Comparison of ENCODE assay signal across 19 mouse cellular contexts in genomic region chr6:119314751-119315476, GRCm38 (mm10). TPM values are rescaled to one million over a fixed set of nuclear protein-coding genes. Genes with fewer than 3 reads are reported as not detected.
DNase-seq lines count a peak whose midpoint lies in the region; ATAC-seq lines count a peak whose summit lies in the region.
"Had no signal": no experiment of that assay in that cellular context is flagged by ENCODE, and none has a peak within 500 bp of the region (broad histone marks: within the 10 kb centered on the region; RNA-seq: fewer than 3 reads in every experiment).

No protein-coding gene starts in this region.

- H3K27me3 ChIP-seq in forebrain, embryonic 10.5 days (ENCODE audit: poor library complexity, severe bottlenecking), result no peaks in the 10 kb centered on the region
- H3K27me3 ChIP-seq in forebrain, embryonic 12.5 days, result peaks cover 9% of the 10 kb centered on the region; the same call in 1 of the 2 replicates
- H3K27me3 ChIP-seq: forebrain, embryonic 15.5 days; liver, embryonic 13.5 days; lung, embryonic 15.5 days; neural tube, embryonic 13.5 days had no signal

- WGBS in forebrain, embryonic 10.5 days, result 78% methylated on average over 7 of the region's 7 CpGs
- WGBS in forebrain, embryonic 12.5 days, result 70% methylated on average over 7 of the region's 7 CpGs

- no peak for DNase-seq in forebrain, embryonic 10.5 days (ENCODE audit: extremely low spot score, low spot score)
- DNase-seq in left cerebral cortex, postnatal 4 days, result peak; percentile 70
- no peak for DNase-seq in left cerebral cortex, postnatal 14 days (ENCODE audit: low spot score in 2 of 2)
- peak; percentile 29 for DNase-seq in MEL-GATA-1-ER (ENCODE audit: extremely low read depth, low read depth)
- no peak for DNase-seq in heart, adult 11 months
- DNase-seq: adrenal gland, postnatal 14 days; cerebellum, adult 9-11 months; gastrocnemius, adult 2 months; layer of hippocampus, postnatal 36 days; liver, embryonic 13.5 days; thymus, postnatal 4 days had no signal

- H3K36me3 ChIP-seq in forebrain, embryonic 10.5 days (replicated peaks), result no peaks in the 10 kb centered on the region
- H3K36me3 ChIP-seq in forebrain, embryonic 12.5 days (replicated peaks), result no peaks in the 10 kb centered on the region
- H3K36me3 ChIP-seq: forebrain, embryonic 15.5 days; liver, embryonic 13.5 days; lung, embryonic 15.5 days; neural tube, embryonic 13.5 days had no signal

- 0 out of 2 replicates have a peak overlapping the region, but pooled peaks have one; percentile 13 for H3K27ac ChIP-seq in forebrain, embryonic 10.5 days
- no peak overlapping the region for H3K27ac ChIP-seq in forebrain, embryonic 12.5 days
- H3K27ac ChIP-seq: gastrocnemius, adult 2 months; liver, embryonic 13.5 days; lung, embryonic 15.5 days; macrophage; neural tube, embryonic 13.5 days had no signal

- no peak overlapping the region for H3K4me3 ChIP-seq in forebrain, embryonic 10.5 days
- H3K4me3 ChIP-seq in forebrain, embryonic 12.5 days (replicated peaks), result no peak overlapping the region
- H3K4me3 ChIP-seq: forebrain, embryonic 15.5 days; gastrocnemius, adult 2 months; liver, embryonic 13.5 days; lung, embryonic 15.5 days; neural tube, embryonic 13.5 days had no signal

- H3K4me1 ChIP-seq in forebrain, embryonic 10.5 days, result peaks cover 36% of the 10 kb centered on the region
- peaks cover 25% of the 10 kb centered on the region for H3K4me1 ChIP-seq in forebrain, embryonic 12.5 days
- H3K4me1 ChIP-seq: liver, embryonic 13.5 days had no signal

- H3K9ac ChIP-seq in forebrain, embryonic 12.5 days, result no peak overlapping the region
- H3K9ac ChIP-seq: forebrain, embryonic 15.5 days; liver, embryonic 13.5 days; lung, embryonic 15.5 days; neural tube, embryonic 13.5 days had no signal

- H3K4me2 ChIP-seq in forebrain, embryonic 12.5 days, result no peak overlapping the region
- H3K4me2 ChIP-seq: forebrain, embryonic 15.5 days; liver, embryonic 13.5 days; lung, embryonic 15.5 days; neural tube, embryonic 13.5 days had no signal

- no peaks in the 10 kb centered on the region for H3K9me3 ChIP-seq in forebrain, embryonic 10.5 days
- H3K9me3 ChIP-seq in forebrain, embryonic 12.5 days, result no peaks in the 10 kb centered on the region
- H3K9me3 ChIP-seq: forebrain, embryonic 15.5 days; liver, embryonic 13.5 days; neural tube, embryonic 13.5 days had no signal

- ATAC-seq in forebrain, embryonic 12.5 days (ENCODE audit: low FRiP score), result no peak
- ATAC-seq in hematopoietic stem cell, adult 5-6 weeks (replicated peaks in 1 of 2; ENCODE audit: insufficient read depth in 1 of 2, low FRiP score in 2 of 2, low TSS enrichment in 1 of 2, low read depth in 1 of 2, poor library complexity in 2 of 2, severe bottlenecking in 2 of 2), result peak; percentile 50 to 55; a peak in 3 of 4 replicates

- intact Hi-C loops in left cerebral cortex, postnatal 4 days (cut with DNase I), result no loop called here
- intact Hi-C loops in left cerebral cortex, postnatal 14 days (cut with DNase I), result loop anchor here (5.0 kb wide), 1 partner anchor 78 kb away; the partner anchor contains the start of gene Cacna2d4

RNA-seq across cellular contexts. Expression of gene Lrtm2, which starts 15.7 kb away (rescaled TPM):
- 0.16 and 0.19 TPM in 2 replicates for polyA plus RNA-seq in forebrain, embryonic 10.5 days (2016; fragmentation: Nextera tagmentation; extraction: Ambion mirVana)
- 0.68 and 0.70 TPM in 2 replicates for polyA plus RNA-seq in forebrain, embryonic 12.5 days (2016; fragmentation: Nextera tagmentation; extraction: Ambion mirVana)
- total RNA-seq in left cerebral cortex, postnatal 4 days (2021), result 10 to 100 TPM; 21.5 to 22.5 TPM
- 10 to 100 TPM; 43.5 to 48.3 TPM for total RNA-seq in left cerebral cortex, postnatal 14 days (2021)
- total RNA-seq in hematopoietic stem cell, adult 5-6 weeks (2017), result 0.25 and 1.3 TPM in 2 replicates
- total RNA-seq: adrenal gland, postnatal 14 days had no signal
- polyA plus RNA-seq: kidney, embryonic 14.5 days; limb, embryonic 11.5 days; liver, embryonic 13.5 days; macrophage had no signal

Comparison
In these comparisons a context has a peak if more than half of its experiments do, and no peak if none do; other contexts are left out.
1. DNase-seq: peak in left cerebral cortex, postnatal 4 days (single experiment) and MEL-GATA-1-ER (single experiment); none in forebrain, embryonic 10.5 days (single experiment), left cerebral cortex, postnatal 14 days (0 of 2) and heart, adult 11 months (single experiment).